Mouse (Mus musculus) bone marrow, adult 2 months (tissue): ENCODE measurements at regions not wholly inside any gene's neighbourhood (a gene's known extent, or its start where the extent isn't known, plus 50 kb on each side); places are given as distances from the start of the nearest gene placed in this dataset.

Experiments
- H3K27ac ChIP-seq: fragments of 200-500 bp; 2 replicates; pipeline ENCODE4 v1.5.1; 2012; ENCODE audit warnings: low read depth, mild to moderate bottlenecking, control low read depth, inconsistent platforms, low read length; ENCODE audit not compliant: control insufficient read depth, poor library complexity, insufficient read depth
- H3K4me1 ChIP-seq: fragments of 200-500 bp; 2 replicates; pipeline ENCODE4 v1.6.1; 2011; ENCODE audit warnings: low read length; ENCODE audit not compliant: control insufficient read depth, insufficient read depth
- H3K4me3 ChIP-seq: fragments of 200-500 bp; replicated peaks from 2 replicates; pipeline ENCODE3; 2011; ENCODE audit warnings: mild to moderate bottlenecking, low read depth, low read length, control low read depth; ENCODE audit not compliant: control insufficient read depth
- CTCF ChIP-seq: fragments of 200-500 bp; IDR thresholded peaks from 2 replicates; pipeline ENCODE4 v1.5.1; 2011; ENCODE audit warnings: low read length, control low read depth; ENCODE audit not compliant: control insufficient read depth, insufficient read depth
- POLR2A ChIP-seq: fragments of 200-500 bp; IDR thresholded peaks from 2 replicates; pipeline ENCODE4 v1.6.1; 2011; ENCODE audit warnings: low read depth, mild to moderate bottlenecking, control low read depth, low read length, borderline replicate concordance; ENCODE audit not compliant: control insufficient read depth
- WGBS: fragments of 180-500 bp; shearing (Covaris S2); methylation state at CpG from one replicate; pipeline ENCODE4 v1.1.7; 2018; 5-methylcytosine and 5-hydroxymethylcytosine counted together

GRCm38 (mm10) chr11:24758130-24758529 lies 680.3 kb downstream of the Bcl11a start:
- Histone ChIP-seq H3K27ac (no peak overlapping the region), H3K4me1 (no peaks in the 10 kb centered on the region), H3K4me3 (no peak overlapping the region)
- TF ChIP-seq POLR2A (no peak), CTCF (no peak)

GRCm38 (mm10) chr11:24783470-24783869 lies 705.6 kb downstream of the Bcl11a start:
- Histone ChIP-seq H3K4me3 (no peak overlapping the region), H3K27ac (no peak overlapping the region), H3K4me1 (no peaks in the 10 kb centered on the region)
- TF ChIP-seq POLR2A (no peak), CTCF (no peak)
- 79% methylated on average over 7 of the region's 7 CpGs for WGBS

GRCm38 (mm10) chr11:24789120-24789519 lies 711.3 kb downstream of the Bcl11a start:
- H3K27ac ChIP-seq: no peak overlapping the region
- no peak for TF ChIP-seq POLR2A
- TF ChIP-seq CTCF: no peak
- no peaks in the 10 kb centered on the region for H3K4me1 ChIP-seq
- H3K4me3 ChIP-seq: no peak overlapping the region
- 70% methylated on average over 2 of the region's 2 CpGs for WGBS

GRCm38 (mm10) chr11:24795510-24796211 lies 717.8 kb downstream of the Bcl11a start:
- Histone ChIP-seq H3K4me3 (no peak overlapping the region), H3K4me1 (no peaks in the 10 kb centered on the region), H3K27ac (no peak overlapping the region)
- TF ChIP-seq POLR2A (no peak), CTCF (no peak)
- WGBS: 73% methylated on average over 4 of the region's 4 CpGs

- TF ChIP-seq POLR2A (no peak), CTCF (no peak)
- Histone ChIP-seq H3K4me3 (no peak overlapping the region), H3K4me1 (no peaks in the 10 kb centered on the region), H3K27ac (no peak overlapping the region)
- WGBS: 58% methylated on average over 8 of the region's 8 CpGs
These were observed 726.8 kb downstream of the Bcl11a start for GRCm38 (mm10) chr11:24804623-24805023.

GRCm38 (mm10) chr11:24829578-24830401 lies 751.9 kb downstream of the Bcl11a start:
- TF ChIP-seq POLR2A: no peak
- no peak for TF ChIP-seq CTCF
- Histone ChIP-seq H3K4me1 (no peaks in the 10 kb centered on the region), H3K4me3 (no peak overlapping the region), H3K27ac (no peak overlapping the region)
- WGBS: 78% methylated on average over 13 of the region's 13 CpGs

- no peaks in the 10 kb centered on the region for H3K4me1 ChIP-seq
- no peak overlapping the region for H3K4me3 ChIP-seq
- no peak overlapping the region for H3K27ac ChIP-seq
- WGBS: 92% methylated on average over 2 of the region's 2 CpGs
- TF ChIP-seq POLR2A (no peak), CTCF (no peak)
These were observed 752.6 kb downstream of the Bcl11a start for GRCm38 (mm10) chr11:24830484-24830883.

- Histone ChIP-seq H3K4me1 (no peaks in the 10 kb centered on the region), H3K27ac (no peak overlapping the region), H3K4me3 (no peak overlapping the region)
- TF ChIP-seq POLR2A: no peak
- 75% methylated on average over 2 of the region's 2 CpGs for WGBS
These were observed 766.2 kb downstream of the Bcl11a start for GRCm38 (mm10) chr11:24843839-24844738.
